Mouse (Mus musculus): ENCODE measurements at regions not wholly inside any gene's neighbourhood (a gene's known extent, or its start where the extent isn't known, plus 50 kb on each side); places are given as distances from the start of the nearest gene placed in this dataset.

GRCm38 (mm10) chr17:62077604-62078003 lies 803.5 kb downstream of the Efna5 start:
- DNase-seq (ENCODE audit: low spot score) = no peak

- DNase-seq (ENCODE audit: low spot score) = no peak
These were observed 816.2 kb downstream of the Efna5 start for GRCm38 (mm10) chr17:62064939-62065338.

- DNase-seq (ENCODE audit: low spot score) = no peak
These were observed 823.1 kb downstream of the Efna5 start for GRCm38 (mm10) chr17:62058016-62058415.

- no peak for DNase-seq (ENCODE audit: low spot score)
These were observed 826.3 kb downstream of the Efna5 start for GRCm38 (mm10) chr17:62054801-62055200.

GRCm38 (mm10) chr17:62048989-62049388 lies 832.1 kb downstream of the Efna5 start:
- no peak for DNase-seq (ENCODE audit: low spot score)

- DNase-seq (ENCODE audit: low spot score) = no peak
These were observed 850.5 kb downstream of the Efna5 start for GRCm38 (mm10) chr17:62030614-62031013.
